Mouse (Mus musculus): ENCODE measurements at regions not wholly inside any gene's neighbourhood (a gene's known extent, or its start where the extent isn't known, plus 50 kb on each side); places are given as distances from the start of the nearest gene placed in this dataset.

DNA sequence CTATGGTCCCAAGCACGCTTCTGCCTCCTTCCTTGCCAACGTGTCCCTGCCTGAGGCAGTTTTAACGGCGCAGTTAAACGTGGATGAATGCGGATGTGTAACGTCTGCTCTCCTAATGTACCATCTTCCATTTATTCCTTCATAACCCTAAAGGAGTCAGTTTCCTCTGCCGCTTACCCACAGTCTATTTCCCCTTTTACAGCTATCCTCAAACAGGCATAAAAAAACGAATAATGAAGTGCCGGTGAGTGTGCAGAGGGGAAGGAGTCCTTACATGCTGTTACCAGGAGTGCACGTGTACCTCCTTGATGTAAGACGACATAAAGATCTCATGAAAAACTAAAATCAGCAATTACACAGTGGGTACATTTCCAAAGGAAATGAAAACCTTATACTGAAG lies 54.3 kb upstream of the Krtap11-1 start:
- H3K27me3 ChIP-seq (ENCODE audit: control insufficient read depth, insufficient read depth, low read length) = no peaks in the 10 kb centered on the region
- no peak overlapping the region for H3K4me3 ChIP-seq (ENCODE audit: control insufficient read depth, low read depth, low read length)
- H3K27ac ChIP-seq (ENCODE audit: control insufficient read depth, insufficient read depth, low read depth, low read length) = no peak overlapping the region

More for the DNA sequence above, 54.3 kb upstream of the Krtap11-1 start:
- no peak for TF ChIP-seq CTCF (IDR thresholded peaks at IDR 0.05; ENCODE audit: control insufficient read depth, insufficient read depth, insufficient replicate concordance, low read depth, low read length)
- no peaks in the 10 kb centered on the region for H3K4me1 ChIP-seq (ENCODE audit: control insufficient read depth, insufficient read depth, low read length)
- H3K36me3 ChIP-seq (ENCODE audit: control insufficient read depth, insufficient read depth, low read length) = no peaks in the 10 kb centered on the region

All from testis, adult 2 months (tissue).